Mouse (Mus musculus): Measurements from ENCODE around the gene Cyp39a1. TPM values are rescaled to one million over a fixed set of nuclear protein-coding genes. Genes with fewer than 3 reads are reported as not detected.

Gene Cyp39a1
- polyA plus RNA-seq, 1 experiment from 2014 or later, result 18.7 TPM

DNA sequence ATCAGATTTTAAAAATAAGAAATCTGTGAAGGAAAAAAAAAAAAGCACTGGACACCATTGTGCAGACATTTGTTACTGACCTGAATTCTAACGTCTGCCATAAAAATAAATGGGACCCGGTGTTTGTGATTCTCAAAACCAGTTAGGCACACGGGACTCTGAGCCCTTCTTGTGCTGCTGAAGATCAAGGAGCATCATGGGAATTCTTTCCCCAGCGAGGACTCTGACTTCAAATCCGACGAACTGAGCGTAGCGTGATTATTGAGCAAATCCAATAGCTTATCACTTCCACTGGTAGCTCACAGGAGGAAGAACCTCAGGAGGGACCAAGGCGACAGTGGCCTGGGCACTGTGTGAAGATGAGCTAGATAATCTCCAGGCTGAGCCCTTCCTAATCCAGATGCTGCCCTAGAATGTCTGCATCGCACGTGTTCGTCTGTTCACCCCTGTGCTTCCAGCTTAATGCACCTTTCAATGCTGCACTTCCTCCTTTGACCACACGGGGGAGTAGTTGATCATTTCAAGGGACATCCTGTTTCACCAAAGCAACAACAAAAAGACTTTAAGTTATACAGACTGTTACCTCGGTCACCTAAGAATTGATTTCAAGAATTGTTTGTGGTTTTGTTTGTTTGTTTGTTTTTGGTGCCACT is 31.9 kb downstream of the Cyp39a1 start:
- no peak overlapping the region for H3K4me3 ChIP-seq (replicated peaks)
- no peaks in the 10 kb centered on the region for H3K9me3 ChIP-seq
- H3K4me1 ChIP-seq (replicated peaks), result no peaks in the 10 kb centered on the region
- H3K27ac ChIP-seq, result no peak overlapping the region
- WGBS, result 39% methylated on average over 14 of the region's 14 CpGs
- H3K9ac ChIP-seq, result 0 out of 2 replicates have a peak overlapping the region, but pooled peaks have one; percentile 11
- H3K27me3 ChIP-seq (replicated peaks), result no peaks in the 10 kb centered on the region
- 0 out of 2 replicates have a peak overlapping the region, but pooled peaks have one; percentile 9 for H3K4me2 ChIP-seq (replicated peaks)
- peak; percentile 43; the same call in 1 of the 2 replicates for ATAC-seq
- H3K36me3 ChIP-seq, result no peaks in the 10 kb centered on the region

DNA sequence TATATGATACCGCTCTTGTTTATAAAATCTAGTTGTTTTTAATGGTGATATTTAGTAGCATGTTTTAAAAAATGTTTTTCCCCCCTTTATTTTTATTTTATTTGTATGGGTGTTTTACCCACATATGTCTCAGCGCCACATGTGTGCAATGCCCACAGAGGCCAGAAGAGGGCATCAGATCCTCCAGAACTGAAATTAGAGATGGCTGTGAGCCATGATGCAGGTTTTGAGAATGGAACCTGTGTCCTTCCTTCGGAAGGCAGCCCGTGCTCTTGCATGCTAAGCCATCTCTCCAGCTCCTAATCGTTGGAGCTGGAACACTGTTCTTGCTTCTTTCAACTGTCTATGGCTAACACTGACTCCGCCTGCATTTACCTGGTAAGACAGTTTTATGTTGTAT is 33.8 kb downstream of the Cyp39a1 start:
- H3K9ac ChIP-seq, result no peak overlapping the region
- no peaks in the 10 kb centered on the region for H3K36me3 ChIP-seq
- H3K27ac ChIP-seq, result no peak overlapping the region
- WGBS, result 77% methylated on average over 6 of the region's 6 CpGs
- no peak overlapping the region for H3K4me2 ChIP-seq (replicated peaks)
- no peak for ATAC-seq
- H3K4me3 ChIP-seq (replicated peaks), result no peak overlapping the region
- no peaks in the 10 kb centered on the region for H3K4me1 ChIP-seq (replicated peaks)
- H3K9me3 ChIP-seq, result no peaks in the 10 kb centered on the region
- no peaks in the 10 kb centered on the region for H3K27me3 ChIP-seq (replicated peaks)

DNA sequence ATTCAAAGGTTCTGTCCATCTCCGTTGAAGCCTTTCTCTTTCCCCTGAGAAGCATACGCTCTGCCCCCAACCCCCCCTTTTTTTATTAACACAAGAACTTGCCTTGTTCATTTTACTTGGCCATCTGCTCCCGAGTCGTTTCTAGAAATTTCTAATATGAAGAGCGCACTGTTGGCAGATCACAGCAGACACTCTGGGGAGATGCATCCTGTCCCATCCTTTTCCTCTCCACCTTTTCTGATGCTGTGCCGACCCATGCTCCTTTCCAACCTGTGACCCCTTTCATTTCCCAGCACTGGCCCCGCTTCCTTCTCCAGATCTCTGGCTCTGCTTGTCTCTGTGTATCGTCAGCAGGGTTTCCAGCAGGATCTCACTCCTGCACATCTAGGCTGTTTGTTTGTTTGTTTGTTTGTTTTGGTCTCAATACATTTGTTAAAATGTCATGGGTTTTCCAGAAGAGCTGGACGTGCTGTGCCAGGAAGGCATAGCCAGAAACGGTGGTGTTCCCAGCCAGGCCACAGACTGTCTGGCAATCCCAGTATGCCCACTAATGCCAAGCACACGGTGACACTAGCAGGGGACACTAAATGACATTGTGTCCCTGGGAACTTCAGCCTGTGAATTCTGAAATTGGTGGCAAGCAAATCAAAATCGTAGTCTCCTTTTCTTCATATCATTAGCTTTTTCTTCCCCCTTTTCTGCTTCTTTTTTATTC is 37.1 kb downstream of the Cyp39a1 start:
- Histone ChIP-seq H3K36me3 (no peaks in the 10 kb centered on the region), H3K9ac (no peak overlapping the region), H3K27me3 (replicated peaks) (no peaks in the 10 kb centered on the region), H3K9me3 (no peaks in the 10 kb centered on the region), H3K4me3 (replicated peaks) (no peak overlapping the region), H3K27ac (no peak overlapping the region), H3K4me2 (replicated peaks) (no peak overlapping the region), H3K4me1 (replicated peaks) (no peaks in the 10 kb centered on the region)
- ATAC-seq, result no peak
- 87% methylated on average over 12 of the region's 12 CpGs for WGBS

DNA sequence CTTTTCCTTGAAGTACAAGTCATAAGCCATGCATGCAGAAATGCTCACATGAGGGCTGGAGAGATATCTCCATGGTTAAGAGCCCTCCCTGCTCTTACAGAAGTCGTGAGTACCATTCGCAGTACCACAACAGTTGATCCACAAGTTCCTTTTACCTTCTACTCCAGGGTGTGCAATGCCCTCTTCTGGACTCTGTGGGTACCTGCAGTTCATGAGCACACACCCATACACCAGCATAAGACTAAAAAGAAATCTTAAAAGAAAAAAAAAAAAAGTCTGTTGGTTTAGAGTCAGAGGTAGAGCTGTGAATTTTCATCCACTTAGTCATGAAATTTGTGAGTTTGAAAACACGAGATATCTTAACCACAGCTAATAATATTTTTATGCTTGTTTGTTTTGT is 39.5 kb downstream of the Cyp39a1 start:
- 92% methylated on average over 3 of the region's 3 CpGs for WGBS
- no peaks in the 10 kb centered on the region for H3K4me1 ChIP-seq (replicated peaks)
- no peaks in the 10 kb centered on the region for H3K36me3 ChIP-seq
- H3K27me3 ChIP-seq (replicated peaks), result no peaks in the 10 kb centered on the region
- no peak for ATAC-seq
- no peak overlapping the region for H3K4me2 ChIP-seq (replicated peaks)
- H3K27ac ChIP-seq, result no peak overlapping the region
- no peak overlapping the region for H3K4me3 ChIP-seq (replicated peaks)
- no peak overlapping the region for H3K9ac ChIP-seq
- no peaks in the 10 kb centered on the region for H3K9me3 ChIP-seq

DNA sequence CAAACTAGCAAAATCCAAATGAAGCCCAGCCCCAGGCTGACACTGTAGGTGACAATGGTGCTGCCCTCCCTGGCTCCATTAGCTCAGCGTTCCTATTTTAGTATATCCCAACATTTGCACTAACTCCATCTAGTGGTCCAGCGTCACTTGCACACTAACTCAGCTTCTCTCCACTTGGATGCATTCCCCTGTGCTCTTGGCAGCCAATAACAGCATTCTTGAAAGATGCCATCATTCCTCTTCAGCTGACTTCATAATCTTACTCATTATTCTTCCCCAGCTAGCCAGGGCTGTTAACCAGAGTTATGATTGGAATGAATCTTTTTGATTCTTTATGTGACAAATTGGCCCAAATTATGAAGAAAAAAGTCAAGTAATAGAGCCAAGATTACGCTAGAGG is 40.0 kb downstream of the Cyp39a1 start:
- Histone ChIP-seq H3K27me3 (replicated peaks) (no peaks in the 10 kb centered on the region), H3K4me1 (replicated peaks) (no peaks in the 10 kb centered on the region), H3K36me3 (no peaks in the 10 kb centered on the region), H3K4me3 (replicated peaks) (no peak overlapping the region), H3K27ac (no peak overlapping the region), H3K9ac (no peak overlapping the region), H3K9me3 (no peaks in the 10 kb centered on the region), H3K4me2 (replicated peaks) (no peak overlapping the region)
- no peak for ATAC-seq
- WGBS, result 78% methylated on average over 3 of the region's 3 CpGs

DNA sequence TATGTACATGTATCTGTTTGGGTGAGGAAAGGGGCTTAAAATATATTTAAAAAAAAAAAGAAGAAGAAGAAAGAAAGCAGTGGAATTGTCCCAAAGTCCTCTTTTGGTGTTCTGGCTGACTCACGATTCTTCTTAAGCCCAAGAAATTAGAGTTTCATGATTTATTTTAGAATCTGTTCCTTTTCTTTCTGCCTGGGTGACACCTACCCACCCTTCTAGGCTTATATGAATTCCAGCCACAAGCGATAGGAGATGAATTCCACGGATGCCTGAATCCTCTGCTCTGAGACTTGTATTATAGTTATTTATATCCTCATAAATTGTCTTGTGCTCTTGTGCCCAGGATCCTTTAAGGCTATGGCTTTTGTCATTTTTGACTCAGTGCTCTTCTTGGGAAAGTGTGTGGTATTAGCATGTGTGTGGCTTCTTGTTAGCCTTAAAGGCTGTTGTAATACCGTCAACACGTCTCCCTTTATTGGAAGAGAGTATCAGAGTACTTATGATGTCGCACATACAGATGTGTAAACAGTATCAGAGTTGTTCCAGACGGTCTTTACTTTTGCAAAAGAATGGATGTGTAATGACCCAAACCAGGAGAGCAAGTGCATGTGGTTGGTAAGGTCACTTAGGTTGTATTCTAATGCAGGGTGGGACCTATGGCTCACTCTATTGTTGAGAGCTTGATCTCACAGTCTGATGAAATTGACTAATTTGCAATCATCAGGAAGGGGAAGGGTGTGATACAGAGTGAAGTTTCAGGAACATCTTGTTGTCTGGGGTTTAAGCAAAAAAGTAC is 44.5 kb downstream of the Cyp39a1 start:
- Histone ChIP-seq H3K36me3 (no peaks in the 10 kb centered on the region), H3K4me2 (replicated peaks) (no peak overlapping the region), H3K27ac (no peak overlapping the region), H3K9me3 (no peaks in the 10 kb centered on the region), H3K4me3 (replicated peaks) (no peak overlapping the region), H3K9ac (no peak overlapping the region), H3K27me3 (replicated peaks) (no peaks in the 10 kb centered on the region), H3K4me1 (replicated peaks) (no peaks in the 10 kb centered on the region)
- WGBS, result 66% methylated on average over 7 of the region's 7 CpGs
- no peak for ATAC-seq

DNA sequence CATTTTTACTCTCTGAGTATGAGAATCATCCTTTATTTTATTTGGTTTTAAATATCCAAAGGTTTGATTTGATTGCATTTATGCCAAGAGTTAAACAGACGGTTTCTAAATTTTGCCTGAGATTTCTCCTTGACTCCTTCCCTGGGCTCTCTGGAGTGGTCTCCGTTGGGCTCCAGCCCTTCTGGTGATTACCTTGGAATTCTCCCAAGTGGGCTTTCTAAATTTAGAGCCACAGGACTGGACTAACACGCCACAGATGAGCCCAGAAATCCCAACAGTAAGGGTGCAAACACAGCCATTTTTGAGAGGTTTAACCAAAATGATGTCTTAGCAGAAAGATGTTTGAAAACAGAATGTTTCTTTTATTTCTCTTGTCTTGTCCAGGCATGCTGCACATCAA is 47.0 kb downstream of the Cyp39a1 start:
- Histone ChIP-seq H3K4me1 (replicated peaks) (no peaks in the 10 kb centered on the region), H3K4me2 (replicated peaks) (no peak overlapping the region), H3K4me3 (replicated peaks) (no peak overlapping the region), H3K9ac (no peak overlapping the region), H3K27ac (no peak overlapping the region), H3K27me3 (replicated peaks) (no peaks in the 10 kb centered on the region), H3K36me3 (no peaks in the 10 kb centered on the region), H3K9me3 (no peaks in the 10 kb centered on the region)
- ATAC-seq, result no peak
- WGBS, result 54% methylated on average over 3 of the region's 3 CpGs

DNA sequence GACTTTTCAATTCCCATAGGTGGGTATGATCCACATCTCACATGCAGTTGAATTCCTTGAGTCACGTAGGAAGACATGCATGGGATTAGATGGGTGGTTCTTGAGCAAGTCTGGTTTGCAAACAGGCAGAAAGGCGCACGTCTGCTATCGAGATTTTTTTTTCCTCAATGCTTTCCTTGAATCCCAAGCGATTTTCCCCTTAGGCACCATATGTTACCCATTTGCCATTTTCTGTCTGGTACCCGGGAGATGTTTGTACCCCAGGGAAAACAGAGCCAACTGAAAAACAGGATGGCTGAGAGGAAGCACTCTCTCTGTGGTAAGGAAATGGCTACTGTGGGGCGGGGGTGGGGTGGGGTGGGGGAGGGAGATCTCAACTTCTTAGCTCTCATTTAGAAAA is 49.4 kb downstream of the Cyp39a1 start:
- 67% methylated on average over 7 of the region's 7 CpGs for WGBS
- no peaks in the 10 kb centered on the region for H3K36me3 ChIP-seq
- no peak for ATAC-seq

DNA sequence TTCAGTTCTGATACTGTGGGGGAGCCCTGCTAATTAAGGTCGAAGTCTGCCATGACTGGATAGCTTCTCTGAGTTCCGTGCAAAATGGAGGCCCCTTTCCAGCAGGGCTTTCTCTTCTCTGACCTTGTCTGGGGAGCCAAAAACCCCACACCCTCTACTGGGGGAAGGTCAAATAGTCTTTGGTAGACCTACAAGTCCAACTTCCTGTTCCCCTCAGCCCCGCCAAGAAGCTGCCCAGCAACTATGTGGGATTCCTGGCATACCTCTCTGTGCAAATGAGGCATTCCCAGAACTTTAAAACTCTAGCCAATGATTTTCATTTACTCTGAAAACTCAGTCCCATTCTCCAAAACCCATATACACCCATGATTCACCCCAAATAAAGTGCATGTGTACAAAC is 52.2 kb downstream of the Cyp39a1 start:
- H3K4me2 ChIP-seq (replicated peaks), result no peak overlapping the region
- WGBS, result 78% methylated on average over 3 of the region's 3 CpGs
- H3K9ac ChIP-seq, result no peak overlapping the region
- H3K27ac ChIP-seq, result no peak overlapping the region
- H3K4me1 ChIP-seq (replicated peaks), result no peaks in the 10 kb centered on the region
- H3K9me3 ChIP-seq, result no peaks in the 10 kb centered on the region
- ATAC-seq, result no peak
- H3K36me3 ChIP-seq, result no peaks in the 10 kb centered on the region
- no peak overlapping the region for H3K4me3 ChIP-seq (replicated peaks)
- no peaks in the 10 kb centered on the region for H3K27me3 ChIP-seq (replicated peaks)

More for the DNA sequence above, 49.4 kb downstream of the Cyp39a1 start:
- Histone ChIP-seq H3K27ac (no peak overlapping the region), H3K4me3 (replicated peaks) (no peak overlapping the region), H3K4me2 (replicated peaks) (no peak overlapping the region), H3K27me3 (replicated peaks) (no peaks in the 10 kb centered on the region), H3K4me1 (replicated peaks) (no peaks in the 10 kb centered on the region), H3K9me3 (no peaks in the 10 kb centered on the region), H3K9ac (no peak overlapping the region)

DNA sequence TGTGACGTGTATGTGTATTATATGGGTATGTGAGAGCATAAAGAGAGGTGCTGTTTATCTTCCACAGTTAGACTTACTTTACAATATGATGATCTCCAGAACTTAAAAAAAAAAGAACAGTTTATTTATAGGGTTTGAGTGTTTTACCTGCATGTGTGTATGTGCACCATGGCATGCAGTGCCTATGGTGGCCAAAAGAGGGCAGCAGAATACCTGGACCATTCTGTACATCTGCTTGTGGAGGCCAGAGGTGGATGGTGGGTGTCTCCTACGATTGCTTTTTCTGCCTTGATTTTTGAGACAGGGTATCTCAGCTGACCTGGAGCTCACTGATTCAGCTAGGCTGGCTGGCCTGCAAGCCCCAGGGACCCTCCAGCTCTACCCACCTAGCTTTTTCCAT is 57.3 kb downstream of the Cyp39a1 start:
- Histone ChIP-seq H3K27me3 (replicated peaks) (no peaks in the 10 kb centered on the region), H3K9me3 (no peaks in the 10 kb centered on the region), H3K9ac (no peak overlapping the region), H3K4me2 (replicated peaks) (no peak overlapping the region), H3K36me3 (no peaks in the 10 kb centered on the region), H3K4me3 (replicated peaks) (no peak overlapping the region), H3K27ac (no peak overlapping the region), H3K4me1 (replicated peaks) (no peaks in the 10 kb centered on the region)
- ATAC-seq, result no peak
- WGBS, result 92% methylated on average over 2 of the region's 2 CpGs

DNA sequence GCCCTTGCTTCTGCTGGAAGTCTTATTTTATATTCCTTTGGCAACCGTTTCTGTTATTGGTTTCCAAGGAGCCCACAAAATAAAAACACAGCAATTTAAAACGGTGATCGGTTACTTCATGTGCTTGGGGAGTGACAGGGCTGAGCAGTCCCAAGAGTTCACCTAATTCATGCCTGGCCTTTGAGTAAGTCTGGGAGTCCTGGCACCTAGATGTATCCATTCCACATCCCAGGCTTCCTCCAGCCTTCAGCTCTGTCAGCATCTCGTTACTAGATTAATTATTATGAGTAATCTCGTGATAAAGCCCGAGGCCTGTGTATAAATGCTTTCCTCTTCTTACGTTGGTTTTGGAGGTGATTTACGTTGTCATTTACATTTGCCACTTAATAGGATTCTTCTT is 64.1 kb downstream of the Cyp39a1 start:
- Histone ChIP-seq H3K4me3 (replicated peaks) (no peak overlapping the region), H3K9me3 (no peaks in the 10 kb centered on the region), H3K36me3 (no peaks in the 10 kb centered on the region), H3K27me3 (replicated peaks) (no peaks in the 10 kb centered on the region), H3K9ac (no peak overlapping the region), H3K27ac (no peak overlapping the region), H3K4me2 (replicated peaks) (no peak overlapping the region), H3K4me1 (replicated peaks) (no peaks in the 10 kb centered on the region)
- WGBS, result 61% methylated on average over 8 of the region's 8 CpGs
- no peak for ATAC-seq

DNA sequence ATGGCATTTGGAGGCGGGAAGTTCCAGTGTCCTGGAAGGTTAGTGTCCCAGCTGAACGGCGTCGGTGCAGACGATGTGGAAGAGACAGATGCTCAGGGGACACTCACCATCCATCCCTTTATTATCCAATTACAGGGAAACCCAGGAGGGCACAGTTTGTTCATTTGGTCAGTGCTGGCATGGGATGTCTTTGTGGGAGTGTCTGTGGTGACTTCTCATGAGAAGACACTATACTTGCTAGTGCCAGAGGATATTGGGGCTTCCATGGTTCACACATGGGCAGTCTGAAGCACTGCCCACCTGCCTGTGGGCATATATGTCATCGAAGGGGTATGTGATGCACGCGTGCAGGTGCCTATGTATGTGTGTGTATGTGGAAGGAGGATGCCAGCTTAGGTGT is 64.8 kb downstream of the Cyp39a1 start:
- no peaks in the 10 kb centered on the region for H3K9me3 ChIP-seq
- WGBS, result 86% methylated on average over 8 of the region's 8 CpGs
- H3K36me3 ChIP-seq, result no peaks in the 10 kb centered on the region
- no peak overlapping the region for H3K4me2 ChIP-seq (replicated peaks)
- H3K27me3 ChIP-seq (replicated peaks), result no peaks in the 10 kb centered on the region
- H3K9ac ChIP-seq, result no peak overlapping the region
- H3K27ac ChIP-seq, result no peak overlapping the region
- H3K4me1 ChIP-seq (replicated peaks), result no peaks in the 10 kb centered on the region
- no peak for ATAC-seq
- H3K4me3 ChIP-seq (replicated peaks), result no peak overlapping the region
